Mouse (Mus musculus) heart, postnatal 0 days (tissue): ENCODE results near the gene Pola1.

Source experiments
- CTCF ChIP-seq: IDR thresholded peaks from 2 replicates; pipeline ENCODE4 v1.5.1; 2016; ENCODE audit warnings: antibody characterized with exemption, control low read depth, low read depth
- EP300 ChIP-seq: IDR thresholded peaks from 2 replicates; pipeline ENCODE4 v1.6.1; 2016; ENCODE audit warnings: antibody characterized with exemption, low read depth

DNA sequence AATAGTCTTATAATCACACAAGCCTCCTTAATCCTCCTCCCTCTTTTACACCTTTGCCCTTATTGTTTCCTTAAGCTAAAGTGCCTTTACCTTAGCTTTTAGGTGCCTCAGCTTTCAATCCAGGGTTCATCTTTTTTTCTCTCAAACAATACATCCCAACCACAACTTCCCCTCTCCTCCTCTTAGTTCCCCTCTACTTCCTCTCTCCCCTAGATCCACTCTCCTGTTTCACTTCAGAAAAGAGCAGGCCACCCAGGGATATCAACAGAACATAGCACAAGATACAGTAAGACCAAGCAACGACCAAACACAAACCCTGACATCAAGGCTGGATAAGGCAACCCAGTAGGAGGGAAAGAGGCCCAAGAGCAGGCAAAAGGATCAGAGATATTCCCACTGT, 29.7 kb downstream of the Pola1 start:
- TF ChIP-seq EP300 (no peak), CTCF (no peak)
